Comparison of ENCODE assay signal across 10 mouse cellular contexts in genomic region chr7:34351997-34352396, GRCm38 (mm10). TPM values are rescaled to one million over a fixed set of nuclear protein-coding genes. Genes with fewer than 3 reads are reported as not detected.
DNase-seq lines count a peak whose midpoint lies in the region; ATAC-seq and TF ChIP-seq lines count a peak whose summit lies in the region.
"Had no signal": no experiment of that assay in that cellular context is flagged by ENCODE, and none has a peak within 500 bp of the region (broad histone marks: within the 10 kb centered on the region; RNA-seq: fewer than 3 reads in every experiment).

No protein-coding gene starts in this region.

- ATAC-seq in kidney, embryonic 15.5 days (replicated peaks; ENCODE audit: low FRiP score) = no peak
- ATAC-seq in liver, postnatal 0 days = no peak

- H3K9me3 ChIP-seq in kidney, embryonic 15.5 days (replicated peaks) = no peaks in the 10 kb centered on the region
- H3K9me3 ChIP-seq in MEL (replicated peaks; ENCODE audit: insufficient read depth, low read length) = no peaks in the 10 kb centered on the region
- H3K9me3 ChIP-seq in liver, postnatal 0 days (ENCODE audit: low read length) = no peaks in the 10 kb centered on the region
- H3K9me3 ChIP-seq: hindbrain, embryonic 15.5 days; liver, embryonic 13.5 days had no signal

- TF ChIP-seq EP300 in MEL (IDR thresholded peaks at IDR 0.05; ENCODE audit: low read depth in 1 of 2, low read length in 2 of 2) = no peak
- no peak for TF ChIP-seq EP300 in liver, postnatal 0 days (IDR thresholded peaks at IDR 0.05; ENCODE audit: low read depth)

- WGBS in kidney, embryonic 15.5 days = 94% methylated on average over 1 of the region's 1 CpGs
- WGBS in liver, postnatal 0 days (ENCODE audit: insufficient replicate concordance) = 85% methylated on average over 1 of the region's 1 CpGs

- no peak overlapping the region for H3K4me3 ChIP-seq in kidney, embryonic 15.5 days (replicated peaks)
- no peak overlapping the region for H3K4me3 ChIP-seq in MEL (ENCODE audit: control insufficient read depth in 1 of 2, insufficient read depth in 1 of 2, low read depth in 2 of 2, low read length in 2 of 2)
- no peak overlapping the region for H3K4me3 ChIP-seq in liver, postnatal 0 days (ENCODE audit: low read depth, low read length)
- H3K4me3 ChIP-seq: hindbrain, embryonic 15.5 days; liver, embryonic 13.5 days had no signal

- peaks cover 99% of the 10 kb centered on the region for H3K36me3 ChIP-seq in kidney, embryonic 15.5 days
- peaks cover 25 to 61% of the 10 kb centered on the region in 2 experiments for H3K36me3 ChIP-seq in MEL (ENCODE audit: control insufficient read depth in 1 of 2, insufficient read depth in 2 of 2, low read length in 2 of 2)
- H3K36me3 ChIP-seq in liver, postnatal 0 days (replicated peaks; ENCODE audit: insufficient read depth, low read length) = peaks cover 81% of the 10 kb centered on the region

- H3K4me1 ChIP-seq in kidney, embryonic 15.5 days = no peaks in the 10 kb centered on the region
- H3K4me1 ChIP-seq in MEL (ENCODE audit: control insufficient read depth in 1 of 2, insufficient read depth in 2 of 2, low read length in 2 of 2) = peaks cover 11 to 15% of the 10 kb centered on the region in 2 experiments
- no peaks in the 10 kb centered on the region for H3K4me1 ChIP-seq in liver, postnatal 0 days (ENCODE audit: insufficient read depth)
- H3K4me1 ChIP-seq: hindbrain, embryonic 15.5 days; liver, embryonic 13.5 days had no signal

- no peak overlapping the region for H3K4me2 ChIP-seq in kidney, embryonic 15.5 days
- H3K4me2 ChIP-seq in liver, postnatal 0 days (ENCODE audit: low read depth, low read length) = no peak overlapping the region
- H3K4me2 ChIP-seq: hindbrain, embryonic 15.5 days; liver, embryonic 13.5 days had no signal

- no peak for TF ChIP-seq POLR2A in MEL (IDR thresholded peaks at IDR 0.05; ENCODE audit: control insufficient read depth in 1 of 2, insufficient read depth in 1 of 2, low read depth in 1 of 2, low read length in 2 of 2, poor library complexity in 1 of 2)

- peak; percentile 25 for DNase-seq in kidney, adult 18-20 months
- DNase-seq in B cell, adult 2 months = peak; percentile 28 to 30
- peak; percentile 38 for DNase-seq in MEL (ENCODE audit: low read depth, low spot score)
- peak; percentile 17 for DNase-seq in liver, postnatal 0 days
- DNase-seq in c-Kit-positive CD71-positive TER-119-positive erythroid progenitor cells, embryonic 14.5 days (ENCODE audit: low spot score) = no peak
- no peak for DNase-seq in gastrocnemius, postnatal 10 days
- DNase-seq in cerebellum, adult 8-10 months = no peak
- DNase-seq: liver, embryonic 13.5 days had no signal

- no peaks in the 10 kb centered on the region for H3K27me3 ChIP-seq in kidney, embryonic 15.5 days
- H3K27me3 ChIP-seq in MEL (ENCODE audit: control insufficient read depth in 1 of 2, insufficient read depth in 2 of 2, low read length in 2 of 2) = no peaks in the 10 kb centered on the region
- no peaks in the 10 kb centered on the region for H3K27me3 ChIP-seq in liver, postnatal 0 days (ENCODE audit: insufficient read depth, low read length)
- H3K27me3 ChIP-seq: hindbrain, embryonic 15.5 days; liver, embryonic 13.5 days had no signal

- H3K27ac ChIP-seq in kidney, embryonic 15.5 days = no peak overlapping the region
- H3K27ac ChIP-seq in MEL (ENCODE audit: control insufficient read depth, low read depth, low read length) = no peak overlapping the region
- no peak overlapping the region for H3K27ac ChIP-seq in liver, postnatal 0 days (ENCODE audit: low read depth)
- H3K27ac ChIP-seq: hindbrain, embryonic 15.5 days; liver, embryonic 13.5 days had no signal

- TF ChIP-seq CTCF in MEL (IDR thresholded peaks at IDR 0.05 in 2 of 3, conservative IDR thresholded peaks at IDR 0.05 in 1 of 3; ENCODE audit: control insufficient read depth in 1 of 3, insufficient read depth in 1 of 3, low read depth in 2 of 3, low read length in 3 of 3, poor library complexity in 1 of 3, severe bottlenecking in 1 of 3) = peak; percentile 21 to 55 (median 41); a peak in 5 of 6 replicates
- TF ChIP-seq CTCF in liver, postnatal 0 days (IDR thresholded peaks at IDR 0.05; ENCODE audit: low read depth) = peak; percentile 53

- no peak overlapping the region for H3K9ac ChIP-seq in kidney, embryonic 15.5 days
- H3K9ac ChIP-seq in MEL (ENCODE audit: control insufficient read depth, low read depth, low read length, poor library complexity, severe bottlenecking) = no peak overlapping the region
- no peak overlapping the region for H3K9ac ChIP-seq in liver, postnatal 0 days (replicated peaks)
- H3K9ac ChIP-seq: hindbrain, embryonic 15.5 days; liver, embryonic 13.5 days had no signal

- H3K79me2 ChIP-seq in MEL (ENCODE audit: control insufficient read depth, insufficient read depth, low read length, poor library complexity) = no peaks in the 10 kb centered on the region

- TF ChIP-seq RAD21 in MEL (IDR thresholded peaks at IDR 0.05; ENCODE audit: low read depth, low read length) = no peak

TF ChIP-seq in MEL, 35 proteins besides CTCF, POLR2A, EP300 and RAD21:
- TF ChIP-seq ETS1 (IDR thresholded peaks at IDR 0.05; ENCODE audit: low read depth, low read length) (no peak), MYB (IDR thresholded peaks at IDR 0.05; ENCODE audit: low read depth, low read length) (no peak), NRF1 (IDR thresholded peaks at IDR 0.05; ENCODE audit: insufficient read depth, low read depth, low read length, poor library complexity, severe bottlenecking) (no peak), ZKSCAN1 (IDR thresholded peaks at IDR 0.05; ENCODE audit: low read depth, low read length) (no peak), SMC3 (IDR thresholded peaks at IDR 0.05; ENCODE audit: low read depth, low read length) (no peak), UBTF (IDR thresholded peaks at IDR 0.05; ENCODE audit: borderline replicate concordance, insufficient read depth, low read depth, low read length) (no peak), MAX (IDR thresholded peaks at IDR 0.05; ENCODE audit: low read length) (no peak), JUND (IDR thresholded peaks at IDR 0.05; ENCODE audit: low read depth, low read length) (no peak), SIN3A (IDR thresholded peaks at IDR 0.05; ENCODE audit: low read length) (no peak), ZC3H11A (IDR thresholded peaks at IDR 0.05; ENCODE audit: low read depth, low read length) (no peak), MYC (IDR thresholded peaks at IDR 0.05; ENCODE audit: low read depth, low read length) (no peak), MAFK (IDR thresholded peaks at IDR 0.05; ENCODE audit: borderline replicate concordance, low read depth, low read length) (no peak), GABPA (IDR thresholded peaks at IDR 0.05; ENCODE audit: low read depth, low read length) (no peak), MXI1 (IDR thresholded peaks at IDR 0.05; ENCODE audit: low read depth, low read length) (no peak)

RNA-seq across cellular contexts. Expression of gene 4931406P16Rik, which starts 38.6 kb away (rescaled TPM):
- polyA plus RNA-seq in kidney, embryonic 15.5 days (2015; fragmentation: Nextera tagmentation; extraction: Ambion mirVana) = 38.4 and 41.5 TPM in 2 replicates
- 7.8 and 9.5 TPM in 2 replicates for total RNA-seq in MEL (2012; rRNA removed)
- 10 to 100 TPM in 1 of 2 experiments, not detected in 1; 18.0 TPM for polyA plus RNA-seq in MEL (2012; ENCODE audit: insufficient read depth in 1 of 2, insufficient read length in 2 of 2, low read depth in 1 of 2, low replicate concordance in 2 of 2, missing spikeins in 1 of 2)
- 9.3 and 10.3 TPM in 2 replicates for polyA plus RNA-seq in liver, postnatal 0 days (2015; fragmentation: Nextera tagmentation; extraction: Ambion mirVana)
- 10 to 100 TPM; 51.2 to 64.1 TPM for total RNA-seq in gastrocnemius, postnatal 10 days (2021)

RNA-seq across cellular contexts. Expression of gene Lsm14a, which starts 41.1 kb away (rescaled TPM):
- polyA plus RNA-seq in kidney, embryonic 15.5 days (2015; fragmentation: Nextera tagmentation; extraction: Ambion mirVana) = 90.0 and 93.8 TPM in 2 replicates
- total RNA-seq in MEL (2012; rRNA removed) = 66.4 and 70.1 TPM in 2 replicates
- 100 to 1,000 TPM; 233 to 371 TPM for polyA plus RNA-seq in MEL (2012; ENCODE audit: insufficient read depth in 1 of 2, insufficient read length in 2 of 2, low read depth in 1 of 2, low replicate concordance in 2 of 2, missing spikeins in 1 of 2)
- 30.3 and 31.2 TPM in 2 replicates for polyA plus RNA-seq in liver, postnatal 0 days (2015; fragmentation: Nextera tagmentation; extraction: Ambion mirVana)
- total RNA-seq in gastrocnemius, postnatal 10 days (2021) = 10 to 100 TPM; 77.2 to 84.3 TPM

Comparison
In these comparisons a context has a peak if more than half of its experiments do, and no peak if none do; other contexts are left out.
1. DNase-seq: peak in kidney, adult 18-20 months (single experiment), B cell, adult 2 months (2 of 2), MEL (single experiment) and liver, postnatal 0 days (single experiment); none in c-Kit-positive CD71-positive TER-119-positive erythroid progenitor cells, embryonic 14.5 days (single experiment), gastrocnemius, postnatal 10 days (single experiment) and cerebellum, adult 8-10 months (single experiment).